Mouse (Mus musculus) hindbrain, embryonic 14.5 days (tissue): Measurements from ENCODE around the gene Arl5c. TPM values are rescaled to one million over a fixed set of nuclear protein-coding genes. Genes with fewer than 3 reads are reported as not detected.

Experiments
- ATAC-seq: fragments of 200-750 bp; cut with Nextera tagmentation; 2 replicates; pipeline ENCODE4 v1.8.0; 2017; ENCODE audit warnings: moderate number of reproducible peaks, mild to moderate bottlenecking, moderate TSS enrichment, moderate library complexity; ENCODE audit not compliant: low FRiP score
- DNase-seq: peaks from one replicate; pipeline ENCODE4 v3.0.0-alpha.2; 2015; ENCODE audit warnings: low spot score
- H3K27ac ChIP-seq: fragments of 300-500 bp; sonication (generic); 2 replicates; pipeline ENCODE4 v1.5.1; 2014; ENCODE audit warnings: mild to moderate bottlenecking, moderate library complexity
- H3K27me3 ChIP-seq: fragments of 300-500 bp; sonication (generic); 2 replicates; pipeline ENCODE4 v1.6.1; 2014; ENCODE audit warnings: mild to moderate bottlenecking, low read length, mixed read lengths; ENCODE audit not compliant: control insufficient read depth, insufficient read depth
- H3K36me3 ChIP-seq: fragments of 300-500 bp; sonication (generic); replicated peaks from 2 replicates; pipeline ENCODE4 v1.6.1; 2014; ENCODE audit not compliant: control insufficient read depth, insufficient read depth
- H3K4me1 ChIP-seq: fragments of 300-500 bp; sonication (generic); replicated peaks from 2 replicates; pipeline ENCODE4 v1.6.1; 2014; ENCODE audit warnings: antibody characterized with exemption, low read length, mixed read lengths; ENCODE audit not compliant: control insufficient read depth, insufficient read depth
- H3K4me2 ChIP-seq: fragments of 300-500 bp; sonication (generic); replicated peaks from 2 replicates; pipeline ENCODE4 v1.6.1; 2014; ENCODE audit warnings: mild to moderate bottlenecking, moderate library complexity
- H3K4me3 ChIP-seq: fragments of 300-500 bp; sonication (generic); replicated peaks from 2 replicates; pipeline ENCODE4 v1.5.1; 2014; ENCODE audit warnings: mild to moderate bottlenecking, low read length
- H3K9ac ChIP-seq: fragments of 300-500 bp; sonication (generic); 2 replicates; pipeline ENCODE4 v1.6.1; 2014
- H3K9me3 ChIP-seq: fragments of 300-500 bp; sonication (generic); 2 replicates; pipeline ENCODE4 v1.6.1; 2016; ENCODE audit warnings: low read length; ENCODE audit not compliant: control insufficient read depth
- WGBS: fragments of 180-500 bp; shearing (Covaris S2); extraction: QIAGEN DNeasy Blood & Tissue Kit; methylation state at CpG from one replicate; pipeline ENCODE4 v1.1.7; 2014; 5-methylcytosine and 5-hydroxymethylcytosine counted together
- polyA plus RNA-seq: library from polyadenylated mRNA; unstranded; fragments of >200 nt; fragmentation: Nextera tagmentation; extraction: Ambion mirVana; gene quantifications from 2 replicates; pipeline ENCODE4 v1.2.1, GENCODE M21; 2014

Arl5c gene
- 6.5 and 11.0 TPM in 2 replicates for polyA plus RNA-seq

GRCm38 (mm10) chr11:97995564-97996288 lies at the start of gene Arl5c:
Arl5c (minus strand) TSS chr11:97996181.
- peak within 1 kb of the TSS; percentile 63 for H3K4me2 ChIP-seq
- peaks cover 14% of the 10 kb centered on the region for H3K4me1 ChIP-seq
- no peak within 1 kb of the TSS for H3K27ac ChIP-seq
- H3K9me3 ChIP-seq, result no peaks in the 10 kb centered on the region
- peak; percentile 36; the same call in 1 of the 2 replicates for ATAC-seq
- DNase-seq, result no peak
- 0 out of 2 replicates have a peak, but pooled peaks cover 10% of the 10 kb centered on the region for H3K27me3 ChIP-seq
- H3K9ac ChIP-seq, result peak within 1 kb of the TSS; percentile 48
- H3K36me3 ChIP-seq, result no peaks in the 10 kb centered on the region
- under 1% methylated on average over 24 of the region's 26 CpGs for WGBS
- peak within 1 kb of the TSS; percentile 28 for H3K4me3 ChIP-seq

GRCm38 (mm10) chr11:98045596-98045995 lies 49.6 kb upstream of the Arl5c start:
- no peak overlapping the region for H3K4me3 ChIP-seq
- H3K4me1 ChIP-seq, result no peaks in the 10 kb centered on the region
- H3K4me2 ChIP-seq, result no peak overlapping the region
- H3K9me3 ChIP-seq, result no peaks in the 10 kb centered on the region
- H3K27me3 ChIP-seq, result peaks cover 10% of the 10 kb centered on the region
- no peak overlapping the region for H3K9ac ChIP-seq
- DNase-seq (no peak), ATAC-seq (no peak)
- no peaks in the 10 kb centered on the region for H3K36me3 ChIP-seq
- no peak overlapping the region for H3K27ac ChIP-seq
- WGBS, result 67% methylated on average over 4 of the region's 4 CpGs

GRCm38 (mm10) chr11:98044074-98044473 lies 48.1 kb upstream of the Arl5c start:
- Histone ChIP-seq H3K4me3 (no peak overlapping the region), H3K27me3 (peaks cover 3% of the 10 kb centered on the region; the same call in 1 of the 2 replicates), H3K4me2 (no peak overlapping the region), H3K27ac (no peak overlapping the region), H3K4me1 (no peaks in the 10 kb centered on the region), H3K9ac (no peak overlapping the region), H3K9me3 (no peaks in the 10 kb centered on the region), H3K36me3 (no peaks in the 10 kb centered on the region)
- no peak for DNase-seq
- 79% methylated on average over 5 of the region's 5 CpGs for WGBS
- ATAC-seq, result no peak

GRCm38 (mm10) chr11:98042741-98043140 lies 46.8 kb upstream of the Arl5c start:
- Histone ChIP-seq H3K4me1 (no peaks in the 10 kb centered on the region), H3K4me3 (no peak overlapping the region), H3K4me2 (no peak overlapping the region), H3K36me3 (no peaks in the 10 kb centered on the region), H3K9me3 (no peaks in the 10 kb centered on the region), H3K9ac (no peak overlapping the region), H3K27me3 (peaks cover 3% of the 10 kb centered on the region; the same call in 1 of the 2 replicates), H3K27ac (no peak overlapping the region)
- WGBS, result 75% methylated on average over 6 of the region's 6 CpGs
- no peak for DNase-seq
- no peak for ATAC-seq

GRCm38 (mm10) chr11:98040975-98041374 lies 45.0 kb upstream of the Arl5c start:
- ATAC-seq, result no peak
- no peak overlapping the region for H3K27ac ChIP-seq
- WGBS, result 71% methylated on average over 8 of the region's 8 CpGs

GRCm38 (mm10) chr11:98037871-98038270 lies 41.9 kb upstream of the Arl5c start:
- 59% methylated on average over 14 of the region's 14 CpGs for WGBS
- ATAC-seq (no peak), DNase-seq (no peak)
- no peak overlapping the region for H3K27ac ChIP-seq
- H3K9me3 ChIP-seq, result no peaks in the 10 kb centered on the region
- H3K4me3 ChIP-seq, result no peak overlapping the region
- no peak overlapping the region for H3K4me2 ChIP-seq
- H3K9ac ChIP-seq, result no peak overlapping the region
- H3K36me3 ChIP-seq, result no peaks in the 10 kb centered on the region
- peaks cover 15% of the 10 kb centered on the region for H3K4me1 ChIP-seq
- no peaks in the 10 kb centered on the region; the same call in 1 of the 2 replicates for H3K27me3 ChIP-seq

More at GRCm38 (mm10) chr11:98040975-98041374, 45.0 kb upstream of the Arl5c start:
- no peak overlapping the region for H3K4me3 ChIP-seq
- peaks cover 3% of the 10 kb centered on the region; the same call in 1 of the 2 replicates for H3K27me3 ChIP-seq
- H3K36me3 ChIP-seq, result no peaks in the 10 kb centered on the region
- H3K4me1 ChIP-seq, result peaks cover 6% of the 10 kb centered on the region
- no peak overlapping the region for H3K4me2 ChIP-seq
- H3K9ac ChIP-seq, result no peak overlapping the region
- no peaks in the 10 kb centered on the region for H3K9me3 ChIP-seq
- DNase-seq, result no peak

- Histone ChIP-seq H3K4me2 (peak overlapping the region; percentile 81), H3K27me3 (no peaks in the 10 kb centered on the region; the same call in 1 of the 2 replicates), H3K9ac (peak overlapping the region; percentile 55), H3K4me3 (peak overlapping the region; percentile 34), H3K27ac (no peak overlapping the region; the same call in 1 of the 2 replicates), H3K9me3 (no peaks in the 10 kb centered on the region), H3K36me3 (peaks cover 4% of the 10 kb centered on the region), H3K4me1 (peaks cover 15% of the 10 kb centered on the region)
- 3% methylated on average over 27 of the region's 27 CpGs for WGBS
- ATAC-seq, result peak; percentile 70
- peak; percentile 62 for DNase-seq
These were observed 40.0 kb upstream of the Arl5c start for GRCm38 (mm10) chr11:98035977-98036377.

GRCm38 (mm10) chr11:98034840-98035239 lies 38.9 kb upstream of the Arl5c start:
- Histone ChIP-seq H3K9me3 (no peaks in the 10 kb centered on the region), H3K27ac (peak overlapping the region; percentile 39; the same call in 1 of the 2 replicates), H3K9ac (no peak overlapping the region), H3K4me2 (no peak overlapping the region), H3K27me3 (no peaks in the 10 kb centered on the region; the same call in 1 of the 2 replicates), H3K4me1 (peaks cover 15% of the 10 kb centered on the region), H3K4me3 (no peak overlapping the region), H3K36me3 (peaks cover 16% of the 10 kb centered on the region)
- 11% methylated on average over 4 of the region's 4 CpGs for WGBS
- no peak for DNase-seq
- peak; percentile 49; the same call in 1 of the 2 replicates for ATAC-seq

- ATAC-seq, result no peak
- 78% methylated on average over 5 of the region's 5 CpGs for WGBS
- Histone ChIP-seq H3K27ac (no peak overlapping the region), H3K9me3 (no peaks in the 10 kb centered on the region), H3K4me3 (no peak overlapping the region), H3K36me3 (peaks cover 23% of the 10 kb centered on the region), H3K4me2 (no peak overlapping the region), H3K9ac (no peak overlapping the region), H3K27me3 (no peaks in the 10 kb centered on the region; the same call in 1 of the 2 replicates), H3K4me1 (peaks cover 15% of the 10 kb centered on the region)
- DNase-seq, result no peak
These were observed 38.1 kb upstream of the Arl5c start for GRCm38 (mm10) chr11:98034061-98034460.
